Mouse (Mus musculus) spleen, postnatal 4 days (tissue): ENCODE results near the gene Tsen54.

Experiments used
- DNase-seq, 2 experiments: peaks; one replicate each; pipeline ENCODE4 v3.0.0; 2022; ENCODE audit warnings: low spot score in 2 of 2

Gene Tsen54

GRCm38 (mm10) chr11:115803072-115803709 is 11.3 kb upstream of the Tsen54 start:
- DNase-seq = no peak

GRCm38 (mm10) chr11:115805005-115805404 is 9.5 kb upstream of the Tsen54 start:
- peak in 1 of 2 experiments; percentile 55 for DNase-seq

GRCm38 (mm10) chr11:115806154-115806553 is 8.4 kb upstream of the Tsen54 start:
- DNase-seq = no peak

- DNase-seq = no peak
These were observed 7.2 kb upstream of the Tsen54 start for GRCm38 (mm10) chr11:115807306-115807705.

- no peak for DNase-seq
These were observed 6.6 kb upstream of the Tsen54 start for GRCm38 (mm10) chr11:115807971-115808370.

- no peak for DNase-seq
These were observed 5.7 kb upstream of the Tsen54 start for GRCm38 (mm10) chr11:115808696-115809310.

GRCm38 (mm10) chr11:115809311-115809781 is 5.2 kb upstream of the Tsen54 start:
- no peak for DNase-seq

GRCm38 (mm10) chr11:115810377-115810776 is 4.1 kb upstream of the Tsen54 start:
- no peak for DNase-seq

- no peak for DNase-seq
These were observed 3.0 kb upstream of the Tsen54 start for GRCm38 (mm10) chr11:115811381-115812093.

GRCm38 (mm10) chr11:115812095-115812494 is 2.4 kb upstream of the Tsen54 start:
- DNase-seq = no peak

GRCm38 (mm10) chr11:115812533-115813420 is 1.7 kb upstream of the Tsen54 start:
- DNase-seq = no peak

- peak; percentile 94 to 98 for DNase-seq
These were observed 822 bp upstream of the Tsen54 start, which contains the start of gene Caskin2 for GRCm38 (mm10) chr11:115813507-115814296. Gene Caskin2, minus strand, starts transcription at chr11:115813639.

GRCm38 (mm10) chr11:115817331-115817730 is 2.8 kb downstream of the Tsen54 start:
- no peak for DNase-seq

- no peak for DNase-seq
These were observed 5.5 kb downstream of the Tsen54 start for GRCm38 (mm10) chr11:115819915-115820623.

- DNase-seq = no peak
These were observed 6.5 kb downstream of the Tsen54 start for GRCm38 (mm10) chr11:115821001-115821400.

- peak; percentile 89 to 93 for DNase-seq
These were observed 9.5 kb downstream of the Tsen54 start, which contains the start of gene Llgl2 for GRCm38 (mm10) chr11:115823774-115824740. Gene Llgl2, plus strand, starts transcription at chr11:115824049.

GRCm38 (mm10) chr11:115824813-115825212 is 10.3 kb downstream of the Tsen54 start:
- no peak for DNase-seq

GRCm38 (mm10) chr11:115826487-115826886 is 12.0 kb downstream of the Tsen54 start:
- no peak for DNase-seq

- no peak for DNase-seq
These were observed 13.1 kb downstream of the Tsen54 start for GRCm38 (mm10) chr11:115827624-115828023.
